Mouse (Mus musculus): ENCODE results near the gene AU022751. TPM values are rescaled to one million over a fixed set of nuclear protein-coding genes. Genes with fewer than 3 reads are reported as not detected.
"Not testable (repeated sequence)": the region's sequence is repeated elsewhere in the genome, so short reads cannot be mapped to it uniquely, and the experiment has no call there.

Gene AU022751
- not detected in 2 replicates for polyA plus RNA-seq (2015; fragmentation: Nextera tagmentation; extraction: Ambion mirVana)

- Histone ChIP-seq H3K36me3 (no peaks in the 10 kb centered on the region), H3K4me2 (no peak within 1 kb of the TSS), H3K4me1 (no peaks in the 10 kb centered on the region), H3K27me3 (replicated peaks) (no peaks in the 10 kb centered on the region), H3K9me3 (no peaks in the 10 kb centered on the region), H3K4me3 (replicated peaks) (no peak within 1 kb of the TSS), H3K9ac (no peak within 1 kb of the TSS), H3K27ac (no peak within 1 kb of the TSS)
- 88% methylated on average over 39 of the region's 39 CpGs for WGBS
- no peak for ATAC-seq (ENCODE audit: insufficient read depth, low FRiP score, low read depth)
Measured at GRCm38 (mm10) chrX:6082954-6083680, at the start of gene AU022751. AU022751 (minus strand) TSS chrX:6083419.

GRCm38 (mm10) chrX:6091996-6092757 is 9.0 kb upstream of the AU022751 start:
- no peaks in the 10 kb centered on the region for H3K36me3 ChIP-seq
- ATAC-seq (ENCODE audit: insufficient read depth, low FRiP score, low read depth), result no peak
- no peak overlapping the region for H3K27ac ChIP-seq
- peak overlapping the region; percentile 55 for H3K4me2 ChIP-seq
- WGBS, result 11% methylated on average over 28 of the region's 30 CpGs
- H3K4me3 ChIP-seq (replicated peaks), result peak overlapping the region; percentile 30
- H3K4me1 ChIP-seq, result no peaks in the 10 kb centered on the region
- H3K27me3 ChIP-seq (replicated peaks), result no peaks in the 10 kb centered on the region
- H3K9me3 ChIP-seq, result no peaks in the 10 kb centered on the region
- no peak overlapping the region for H3K9ac ChIP-seq

GRCm38 (mm10) chrX:6091547-6091946 is 8.3 kb upstream of the AU022751 start:
- Histone ChIP-seq H3K4me3 (replicated peaks) (no peak overlapping the region; the same call in 1 of the 2 replicates), H3K9ac (no peak overlapping the region), H3K4me2 (peak overlapping the region; percentile 55), H3K4me1 (no peaks in the 10 kb centered on the region), H3K9me3 (no peaks in the 10 kb centered on the region), H3K27me3 (replicated peaks) (no peaks in the 10 kb centered on the region), H3K27ac (no peak overlapping the region), H3K36me3 (no peaks in the 10 kb centered on the region)
- WGBS, result 23% methylated on average over 12 of the region's 12 CpGs
- ATAC-seq (ENCODE audit: insufficient read depth, low FRiP score, low read depth), result no peak

GRCm38 (mm10) chrX:6061563-6061962 is 21.7 kb downstream of the AU022751 start:
- 83% methylated on average over 1 of the region's 1 CpGs for WGBS
- no peak overlapping the region for H3K4me2 ChIP-seq
- H3K27me3 ChIP-seq (replicated peaks), result no peaks in the 10 kb centered on the region
- H3K9me3 ChIP-seq, result no peaks in the 10 kb centered on the region
- no peaks in the 10 kb centered on the region for H3K4me1 ChIP-seq
- H3K9ac ChIP-seq, result no peak overlapping the region
- H3K36me3 ChIP-seq, result no peaks in the 10 kb centered on the region
- no peak overlapping the region for H3K4me3 ChIP-seq (replicated peaks)
- H3K27ac ChIP-seq, result no peak overlapping the region
- ATAC-seq (ENCODE audit: insufficient read depth, low FRiP score, low read depth), result no peak

GRCm38 (mm10) chrX:6047936-6048614 is 35.1 kb downstream of the AU022751 start:
- Histone ChIP-seq H3K4me2 (peak overlapping the region; percentile 42), H3K4me3 (replicated peaks) (peak overlapping the region; percentile 31)
- ATAC-seq (ENCODE audit: insufficient read depth, low FRiP score, low read depth), result peak; percentile 41
- H3K27me3 ChIP-seq (replicated peaks); H3K9ac ChIP-seq; H3K36me3 ChIP-seq; H3K4me1 ChIP-seq; H3K9me3 ChIP-seq; H3K27ac ChIP-seq: not testable (repeated sequence)
- 21% methylated on average over 19 of the region's 60 CpGs for WGBS

GRCm38 (mm10) chrX:6047066-6047935 is 35.9 kb downstream of the AU022751 start, which contains the start of gene Nudt11:
Nudt11 (plus strand) TSS chrX:6047453.
- not testable (repeated sequence) for H3K9ac ChIP-seq; H3K36me3 ChIP-seq; H3K27me3 ChIP-seq (replicated peaks); H3K4me1 ChIP-seq; H3K27ac ChIP-seq; H3K9me3 ChIP-seq
- ATAC-seq (ENCODE audit: insufficient read depth, low FRiP score, low read depth), result peak; percentile 85
- H3K4me2 ChIP-seq, result peak within 1 kb of the TSS; percentile 42
- WGBS, result 33% methylated on average over 3 of the region's 121 CpGs
- peak within 1 kb of the TSS; percentile 31 for H3K4me3 ChIP-seq (replicated peaks)

Small RNA genes lying within 50 kb of the gene (microRNA-seq; reads per million reads assigned to microRNA genes)
- gene Gm27360, result not detected

Other genes with a start within 250 kb of the AU022751 start
- gene Nudt11, start 36.0 kb downstream of the AU022751 start, polyA plus RNA-seq (2015; fragmentation: Nextera tagmentation; extraction: Ambion mirVana), result 2.8 and 3.0 TPM in 2 replicates
- 4.5 and 4.9 TPM in 2 replicates for gene Nudt10, start 89.6 kb upstream of the AU022751 start, polyA plus RNA-seq (2015; fragmentation: Nextera tagmentation; extraction: Ambion mirVana)
- 0.04 and 0.06 TPM in 2 replicates for gene Bmp15, start 237.3 kb upstream of the AU022751 start, polyA plus RNA-seq (2015; fragmentation: Nextera tagmentation; extraction: Ambion mirVana)